Mouse (Mus musculus): ENCODE results near the gene Zfp111.

- TF ChIP-seq CTCF (IDR thresholded peaks at IDR 0.05; ENCODE audit: insufficient read depth, low read length) (no peak), POLR2A (IDR thresholded peaks at IDR 0.05; ENCODE audit: borderline replicate concordance, extremely low read depth, low read depth, low read length) (no peak)
These were observed 19.9 kb downstream of the Zfp111 start for GRCm38 (mm10) chr7:24191361-24191760.
